Mouse (Mus musculus) CD4-positive, CD25-positive, alpha-beta regulatory T cell, adult 4 months (primary cell): ENCODE measurements around the gene Kirrel. TPM values are rescaled to one million over a fixed set of nuclear protein-coding genes. Genes with fewer than 3 reads are reported as not detected.

Experiments
- ATAC-seq: one replicate; pipeline ENCODE4 v1.8.0; 2017
- polyA plus RNA-seq, 2 experiments: library from polyadenylated mRNA; unstranded; fragments of 100-300 nt; shearing (Covaris generic); gene quantifications; one replicate each; pipeline ENCODE4 v1.2.1; 2017

Kirrel gene
- polyA plus RNA-seq, 2 experiments from 2014 or later = not detected

DNA sequence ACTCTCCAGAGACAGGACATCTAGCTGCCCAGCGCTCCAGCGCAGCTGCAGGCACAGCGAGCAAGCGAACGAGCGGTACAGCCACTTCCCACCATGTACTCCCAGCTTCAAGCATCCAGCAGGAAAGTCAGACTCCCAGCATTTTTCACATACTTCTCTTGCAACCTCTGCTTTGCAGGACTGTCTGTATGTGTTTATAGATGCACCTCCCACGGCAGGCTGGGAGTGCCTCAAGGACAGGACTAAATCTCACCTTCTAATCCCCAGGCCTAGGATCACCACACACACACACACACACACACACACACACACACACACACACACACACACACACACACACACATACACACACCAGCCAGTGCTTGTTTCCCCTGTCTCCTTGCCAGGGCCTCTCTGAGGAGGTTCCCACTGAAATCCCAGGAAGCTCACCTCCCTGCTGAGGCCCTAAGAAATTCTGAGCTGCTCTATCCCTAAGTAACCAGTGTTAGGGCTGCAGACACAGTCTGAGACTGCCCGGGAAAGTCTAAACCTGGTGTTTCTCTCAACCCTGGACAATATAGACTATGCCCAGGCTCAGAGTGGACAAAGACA, 9.2 kb downstream of the Kirrel start:
- ATAC-seq = no peak

DNA sequence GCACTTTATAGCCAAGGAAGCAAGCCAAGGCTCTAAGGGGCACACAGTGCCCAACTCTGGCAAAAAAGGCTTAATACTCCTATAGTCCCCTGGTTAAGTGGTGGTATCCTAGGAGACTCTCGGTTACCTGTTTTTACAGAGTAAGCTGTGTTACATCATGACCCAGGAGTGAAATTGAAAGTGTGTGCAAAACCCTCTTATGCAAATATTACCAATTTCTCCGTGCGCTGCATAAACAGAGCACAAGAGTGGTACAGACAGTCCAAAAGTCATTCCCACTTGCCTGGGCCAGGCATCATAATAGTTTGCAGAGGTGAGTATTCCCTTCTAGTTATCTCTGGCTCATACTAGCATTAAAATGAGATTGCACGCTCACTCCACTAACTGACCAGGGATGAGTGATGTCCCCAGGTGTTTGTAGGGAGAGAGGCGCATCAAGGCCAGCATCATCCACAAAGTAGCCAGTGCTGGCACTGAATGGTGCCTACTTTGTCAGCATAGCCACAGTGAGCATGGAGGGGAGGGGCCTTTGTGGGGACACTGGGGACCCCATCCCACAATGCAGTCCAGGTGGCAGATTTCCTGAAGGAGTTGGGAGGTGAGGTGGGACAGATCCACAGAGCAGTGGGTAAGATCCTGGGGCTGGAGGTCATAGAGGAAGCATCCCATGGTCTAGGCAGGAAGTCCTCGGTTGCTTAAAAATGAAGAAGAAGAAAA, 10.3 kb downstream of the Kirrel start:
- no peak for ATAC-seq

DNA sequence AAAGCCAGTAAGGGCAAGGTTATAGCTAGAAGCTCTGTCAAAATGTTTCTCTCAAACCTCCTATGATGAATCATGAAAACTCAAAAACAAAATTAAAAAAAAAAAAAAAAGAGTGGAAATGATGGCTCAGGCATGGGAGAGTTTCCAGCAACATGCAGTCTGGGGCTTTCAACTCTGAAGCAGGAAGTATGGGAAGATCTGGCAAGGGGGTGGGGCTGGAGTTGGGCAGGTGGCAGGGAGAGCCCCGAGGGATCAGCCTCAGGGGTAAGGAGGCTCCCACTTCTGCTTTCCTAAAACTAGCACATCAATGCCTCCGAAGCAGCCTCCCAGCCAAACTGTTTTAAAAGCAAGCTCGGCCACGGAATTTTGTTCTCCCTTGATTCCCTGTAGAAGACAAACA, 11.4 kb downstream of the Kirrel start:
- ATAC-seq = no peak

GRCm38 (mm10) chr3:87162380-87162779, 12.2 kb downstream of the Kirrel start:
- ATAC-seq = no peak

GRCm38 (mm10) chr3:87161601-87162000, 12.9 kb downstream of the Kirrel start:
- no peak for ATAC-seq

DNA sequence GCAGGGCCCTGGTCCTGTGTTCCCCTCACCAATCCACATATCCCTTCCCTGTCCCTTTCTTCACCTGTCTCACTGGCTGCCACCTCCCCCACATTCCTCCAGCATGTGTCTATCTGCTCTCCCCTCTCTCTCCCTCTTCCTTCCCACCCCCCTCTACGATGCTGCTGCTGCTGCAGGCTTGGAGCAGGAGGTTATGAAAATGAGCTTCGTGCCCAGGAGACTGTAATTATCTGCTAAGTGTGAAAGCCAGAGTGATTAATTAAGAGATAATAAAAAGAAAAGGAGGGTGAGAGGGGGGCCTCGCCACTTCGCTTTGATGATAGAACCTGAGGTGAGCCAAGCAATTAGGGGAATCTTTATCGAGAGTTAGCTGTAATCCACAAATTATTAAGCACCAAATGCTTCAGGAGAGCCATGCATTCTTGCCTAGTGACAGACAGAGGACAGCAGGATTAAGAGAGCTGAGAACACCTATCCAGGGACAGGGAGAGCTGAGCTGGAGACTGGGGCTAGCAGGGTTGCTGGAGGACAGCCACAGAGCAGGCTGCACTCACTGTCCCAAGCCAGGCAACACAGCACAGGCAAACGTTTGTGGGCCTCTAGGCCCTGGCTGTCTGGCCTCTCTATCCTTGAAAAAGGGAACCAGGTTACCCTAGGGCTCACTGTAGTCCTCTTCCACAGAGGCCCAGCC, 13.6 kb downstream of the Kirrel start:
- no peak for ATAC-seq

DNA sequence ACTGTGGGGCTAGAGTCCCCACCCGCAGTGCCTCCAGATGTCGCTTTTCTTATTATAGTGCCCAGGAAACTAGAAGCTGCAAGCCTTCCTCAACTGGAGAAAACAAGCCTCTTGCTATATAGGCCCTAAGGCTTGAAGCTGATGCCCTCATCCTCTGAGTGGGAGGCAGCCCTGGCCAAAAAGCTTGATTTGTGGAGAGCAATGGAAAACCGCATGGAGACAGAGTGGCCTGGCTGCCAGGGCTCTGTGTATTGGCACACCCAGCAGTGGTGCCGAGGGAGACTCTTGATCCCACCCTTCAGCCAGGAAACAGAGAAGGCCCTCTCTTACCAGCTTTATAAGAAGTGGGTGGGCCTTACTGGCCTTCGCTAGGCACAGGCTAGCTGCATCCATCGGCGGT, 15.4 kb downstream of the Kirrel start:
- no peak for ATAC-seq

DNA sequence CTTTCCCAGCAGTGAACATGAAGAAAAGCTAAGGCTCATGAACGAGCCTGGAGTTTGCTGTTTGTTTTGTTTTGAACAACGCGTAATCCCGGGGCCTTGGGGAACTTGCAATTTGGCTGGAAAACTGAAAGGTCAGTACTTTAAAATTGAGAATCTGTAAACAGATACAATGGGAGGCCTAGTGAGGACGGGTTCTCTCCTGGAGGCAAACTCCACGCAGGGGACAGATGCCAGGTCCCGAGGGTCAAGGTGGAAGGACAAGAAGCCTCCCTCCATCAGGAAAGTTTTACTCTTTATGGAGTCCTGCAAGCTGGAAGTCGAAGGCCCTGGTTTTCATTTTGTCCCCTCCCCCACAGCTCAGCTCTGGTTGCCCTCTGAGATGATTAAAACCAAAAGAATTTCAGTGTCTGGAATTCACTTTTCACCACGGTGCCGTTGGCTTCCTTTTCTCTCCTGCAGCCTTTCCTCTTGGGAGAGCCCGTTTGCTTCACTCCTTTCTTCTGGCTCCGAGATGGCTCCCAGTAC, 16.7 kb downstream of the Kirrel start:
- ATAC-seq = no peak

GRCm38 (mm10) chr3:87157297-87157696, 17.2 kb downstream of the Kirrel start:
- ATAC-seq = no peak

DNA sequence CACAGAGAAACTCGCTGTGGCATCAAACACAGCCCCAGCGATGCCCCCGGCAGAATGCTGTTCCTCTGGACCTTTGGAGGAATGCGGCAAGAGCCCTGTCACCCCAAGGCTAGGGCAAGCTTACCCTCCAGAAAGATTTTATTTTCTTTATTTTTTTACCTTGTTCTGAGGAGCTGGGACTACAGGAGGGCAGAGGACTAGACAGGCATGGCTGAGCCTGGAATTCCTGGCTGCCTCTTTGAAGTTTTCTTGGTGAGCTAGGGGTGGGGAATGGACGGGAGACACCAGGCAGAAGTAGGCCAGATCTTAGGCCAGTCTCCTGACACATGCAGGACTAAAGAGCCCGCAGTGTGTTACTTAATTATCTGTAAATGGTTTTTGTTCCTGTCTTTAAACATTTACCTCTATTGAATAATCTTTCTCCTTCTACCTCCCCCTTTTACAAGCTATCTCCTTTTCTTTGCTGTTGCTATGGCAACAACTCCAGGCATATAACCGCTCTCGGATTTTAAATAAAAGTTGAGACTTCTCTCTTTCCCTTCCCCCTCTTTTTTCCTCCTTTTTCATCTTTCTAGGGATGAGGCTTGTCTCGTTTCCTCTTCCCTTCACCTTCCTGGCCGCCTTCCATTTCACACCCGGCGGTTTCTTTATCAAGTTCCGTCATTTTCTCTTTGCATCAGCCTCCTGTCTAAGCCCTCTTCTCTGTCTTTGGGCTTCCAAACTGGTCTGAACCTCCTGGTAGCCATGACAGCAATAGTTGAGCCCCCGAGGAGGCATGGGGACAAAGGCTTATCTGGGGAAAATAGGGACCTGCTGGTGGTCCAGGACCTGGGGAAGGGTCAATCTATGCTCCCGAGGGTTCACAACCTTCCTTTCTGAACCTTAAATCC, 19.9 kb downstream of the Kirrel start:
- ATAC-seq = no peak

- ATAC-seq = no peak
These were observed 21.5 kb downstream of the Kirrel start for GRCm38 (mm10) chr3:87153038-87153437.

DNA sequence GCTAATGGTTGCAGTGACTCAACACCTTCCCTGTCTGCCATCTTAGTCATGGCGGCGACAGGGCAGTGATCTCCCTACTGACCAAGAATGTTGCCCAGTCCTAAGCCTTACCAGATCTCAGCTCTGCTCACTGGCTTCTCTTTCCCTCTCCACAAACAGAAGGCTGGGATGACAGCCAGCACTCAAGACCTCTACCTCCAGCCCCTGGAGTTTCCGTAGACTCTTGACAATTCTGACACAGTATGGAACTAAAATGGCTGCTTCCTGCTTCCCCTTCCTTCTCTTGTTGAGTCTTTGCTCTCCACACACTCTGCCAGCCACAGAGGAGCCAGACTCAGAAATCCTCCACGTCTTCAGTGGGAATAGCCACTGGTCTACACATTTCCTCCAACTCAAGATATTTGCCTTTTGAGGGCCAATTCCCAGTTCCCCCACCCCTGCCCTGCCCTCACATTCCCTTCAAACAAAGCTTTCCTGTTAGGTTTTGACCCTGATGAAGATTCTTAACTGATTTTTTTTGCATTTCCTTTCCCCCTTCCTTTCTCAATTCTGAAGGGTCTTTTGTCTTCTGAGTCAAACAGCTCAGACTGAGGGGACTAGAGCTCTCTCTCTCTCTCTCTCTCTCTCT, 22.3 kb downstream of the Kirrel start:
- no peak for ATAC-seq

GRCm38 (mm10) chr3:87151294-87151826, 23.2 kb downstream of the Kirrel start:
- ATAC-seq = no peak

DNA sequence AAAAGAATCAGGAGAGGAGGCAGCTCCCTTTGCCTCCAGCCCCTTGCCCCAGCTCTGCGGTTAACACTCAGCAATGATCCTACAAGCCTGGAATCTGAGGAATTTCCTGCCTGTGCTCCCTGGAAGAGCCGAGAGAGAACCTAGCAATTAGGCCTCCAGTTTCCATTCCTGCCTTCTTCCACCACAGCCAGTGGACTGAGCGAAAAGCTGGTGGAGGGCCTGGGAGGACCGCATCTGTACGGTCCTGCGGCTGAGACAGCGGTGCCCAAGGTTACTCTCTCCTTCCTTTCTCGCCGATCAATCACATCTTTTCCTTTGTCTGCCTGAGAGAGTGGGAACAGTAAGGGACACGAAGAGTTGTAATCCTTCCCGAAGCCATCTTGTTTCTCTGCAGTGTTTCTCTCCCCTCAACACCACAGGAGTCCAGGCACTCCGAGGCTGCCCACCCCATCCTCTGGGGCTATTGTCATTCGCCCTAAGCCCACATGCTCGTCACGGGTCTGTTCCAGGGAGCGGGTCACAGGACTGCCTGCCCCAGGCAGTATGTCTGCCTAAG, 23.8 kb downstream of the Kirrel start:
- ATAC-seq = no peak

DNA sequence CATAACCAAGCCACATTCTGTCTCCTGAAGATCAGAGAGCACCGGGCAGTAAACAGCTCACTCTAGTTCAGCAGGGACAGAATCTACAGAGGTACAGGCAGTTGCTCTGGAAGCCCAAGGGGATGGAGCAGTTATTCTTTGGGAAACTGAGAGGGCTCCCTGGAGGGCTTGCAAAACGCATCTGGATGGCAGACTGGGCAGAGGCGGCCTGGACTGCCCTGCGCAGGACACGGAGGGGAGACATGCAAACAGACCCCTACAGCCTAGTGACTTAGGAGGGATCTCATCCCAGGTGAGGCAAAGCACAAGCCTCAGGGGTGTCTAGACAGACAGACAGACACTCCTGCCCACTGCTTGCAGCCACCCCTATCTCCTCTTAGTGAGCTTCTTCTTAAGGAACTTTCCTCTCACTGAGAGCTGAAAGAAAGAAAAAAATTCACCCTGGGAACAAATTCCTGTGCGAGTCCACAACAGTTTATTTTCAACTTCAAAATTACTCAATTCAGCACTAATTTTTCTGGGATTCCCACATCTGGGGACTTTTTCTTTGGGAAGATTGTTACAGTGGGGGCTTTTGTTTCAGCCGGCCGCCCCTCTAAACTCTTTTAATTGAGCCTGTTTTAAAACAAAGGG, 24.4 kb downstream of the Kirrel start:
- ATAC-seq = no peak

DNA sequence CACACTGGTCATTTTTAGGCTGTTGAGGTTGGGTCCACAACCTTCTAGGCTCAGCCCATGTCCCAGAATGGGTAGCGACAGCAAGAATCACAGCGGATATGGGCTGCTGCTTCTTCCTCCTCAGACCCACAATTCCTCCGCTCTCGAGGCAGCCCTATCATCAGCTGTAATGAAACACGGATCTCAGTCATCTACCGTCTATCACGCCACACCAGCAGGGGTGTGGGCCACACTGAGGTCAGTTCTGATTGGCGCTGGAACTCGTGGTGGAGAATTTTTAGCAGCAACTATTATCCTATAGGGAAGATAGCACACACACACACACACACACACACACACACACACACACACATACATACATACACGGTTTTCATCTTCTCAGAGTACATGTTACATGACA, 25.1 kb downstream of the Kirrel start:
- no peak for ATAC-seq

DNA sequence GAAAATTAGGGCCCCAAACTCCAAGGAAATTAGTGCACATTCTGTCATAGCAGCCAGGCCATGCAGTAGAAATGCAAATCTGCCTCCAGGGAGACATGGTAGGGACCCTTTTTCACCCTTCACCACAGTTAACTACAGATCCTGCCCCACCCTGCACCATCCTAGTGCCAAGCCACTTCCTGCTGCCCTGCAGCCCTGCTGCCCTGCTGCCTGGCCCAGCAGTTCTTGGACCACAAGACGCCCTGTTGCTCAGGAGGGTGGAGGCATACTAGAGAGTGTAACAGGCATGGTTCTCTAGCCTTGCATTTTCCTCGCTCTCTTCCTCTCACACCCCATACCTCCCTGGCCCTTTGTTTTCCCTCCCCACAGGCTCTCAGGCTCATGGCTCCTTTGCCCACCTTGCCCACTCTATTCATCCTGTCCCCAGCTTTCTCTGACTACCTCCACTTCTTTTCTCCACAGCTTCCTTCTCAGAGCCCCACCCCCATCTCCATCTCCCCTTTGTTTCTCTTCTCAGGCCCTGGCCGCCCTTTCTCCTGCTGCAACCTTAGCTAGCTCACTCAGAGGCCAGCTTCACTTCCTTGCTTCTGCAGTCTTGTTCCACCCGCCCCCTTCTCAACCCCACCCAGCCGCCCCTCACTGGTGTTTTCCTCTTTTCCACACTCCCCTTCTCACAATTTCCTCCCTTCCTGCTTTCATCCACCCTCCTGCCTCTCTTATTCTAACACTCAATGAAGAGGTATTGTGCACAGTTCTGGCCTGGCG, 29.9 kb downstream of the Kirrel start:
- ATAC-seq = no peak

DNA sequence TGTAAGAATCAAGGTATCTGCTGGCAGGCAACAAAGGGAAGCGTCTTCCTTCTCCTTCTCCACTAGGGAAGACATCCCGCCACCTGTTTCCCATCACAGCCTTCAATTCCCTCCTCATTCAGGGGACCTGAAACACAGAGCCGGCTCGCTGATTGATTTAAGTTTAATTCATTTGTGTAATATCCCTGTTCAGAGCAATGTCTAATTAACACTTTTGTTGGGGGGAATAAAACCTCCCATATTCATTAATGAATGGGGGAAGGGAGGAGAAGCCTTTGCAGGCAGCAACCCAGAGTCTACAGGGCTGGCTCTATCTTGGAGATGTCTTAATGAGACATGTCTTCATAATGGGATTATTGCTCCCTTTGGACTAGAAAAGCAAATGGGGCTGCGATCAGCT, 34.3 kb downstream of the Kirrel start:
- no peak for ATAC-seq

DNA sequence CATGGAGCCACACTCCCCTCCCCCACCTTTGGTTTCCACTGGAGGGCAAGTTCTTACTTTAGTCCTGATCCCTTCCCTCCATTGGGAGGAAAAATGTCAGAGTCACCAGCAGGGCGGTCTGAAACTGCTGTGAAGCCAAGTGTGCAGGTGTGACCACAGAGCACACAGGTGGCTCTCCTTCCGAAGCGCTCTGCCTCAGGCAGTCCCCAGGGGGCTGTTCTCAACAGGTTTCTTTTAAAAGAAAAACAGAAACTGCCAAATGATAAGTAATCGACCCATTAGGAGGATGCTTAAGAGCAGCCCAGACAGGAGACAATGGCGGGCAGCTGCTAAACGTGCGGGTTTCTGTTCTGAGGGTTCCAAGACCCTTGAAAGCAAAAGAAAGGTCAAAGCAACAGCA, 37.8 kb downstream of the Kirrel start:
- ATAC-seq = no peak

DNA sequence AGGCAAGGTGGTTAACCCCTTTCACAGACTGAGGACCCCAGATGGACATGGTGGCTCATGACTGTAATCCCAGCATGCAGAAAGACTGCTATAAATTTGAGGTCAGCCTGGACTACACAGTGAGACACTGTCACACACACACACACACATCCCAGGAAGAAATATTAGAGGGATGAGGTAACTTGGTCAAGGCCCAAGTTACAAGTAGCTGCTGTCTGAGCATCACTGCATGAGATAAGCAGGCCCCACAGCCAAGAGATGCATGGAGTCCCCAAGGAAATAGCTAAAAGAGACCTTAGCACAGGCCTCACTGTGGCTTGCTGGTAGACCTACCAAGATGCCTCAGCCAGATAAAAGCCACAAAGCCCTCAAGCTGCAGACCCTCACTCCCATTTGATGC, 39.6 kb downstream of the Kirrel start:
- ATAC-seq = no peak
